Mouse (Mus musculus): ENCODE results near the gene Gm20388. TPM values are rescaled to one million over a fixed set of nuclear protein-coding genes. Genes with fewer than 3 reads are reported as not detected.

Gm20388 gene
- polyA plus RNA-seq, 1 experiment from 2014 or later: not detected

- Histone ChIP-seq H3K9me3 (ENCODE audit: control insufficient read depth, low read length) (no peaks in the 10 kb centered on the region), H3K36me3 (ENCODE audit: control insufficient read depth, insufficient read depth, low read length) (0 out of 2 replicates have a peak, but pooled peaks cover 8% of the 10 kb centered on the region), H3K27me3 (ENCODE audit: control insufficient read depth, insufficient read depth, low read length) (no peaks in the 10 kb centered on the region), H3K4me3 (ENCODE audit: low read depth, low read length) (no peak overlapping the region), H3K27ac (replicated peaks) (no peak overlapping the region), H3K4me1 (replicated peaks; ENCODE audit: control insufficient read depth, insufficient read depth) (no peaks in the 10 kb centered on the region), H3K9ac (ENCODE audit: low read length) (no peak overlapping the region), H3K4me2 (replicated peaks; ENCODE audit: low read depth) (no peak overlapping the region)
- DNase-seq (ENCODE audit: low spot score) (no peak), ATAC-seq (ENCODE audit: low FRiP score, low TSS enrichment) (no peak)
- 75% methylated on average over 6 of the region's 6 CpGs for WGBS
- TF ChIP-seq CTCF (IDR thresholded peaks at IDR 0.05; ENCODE audit: low read depth) (no peak), EP300 (optimal IDR thresholded peaks at IDR 0.05) (no peak)
These were observed 1639.4 kb downstream of the Gm20388 start for GRCm38 (mm10) chr8:121550056-121550455.

DNA sequence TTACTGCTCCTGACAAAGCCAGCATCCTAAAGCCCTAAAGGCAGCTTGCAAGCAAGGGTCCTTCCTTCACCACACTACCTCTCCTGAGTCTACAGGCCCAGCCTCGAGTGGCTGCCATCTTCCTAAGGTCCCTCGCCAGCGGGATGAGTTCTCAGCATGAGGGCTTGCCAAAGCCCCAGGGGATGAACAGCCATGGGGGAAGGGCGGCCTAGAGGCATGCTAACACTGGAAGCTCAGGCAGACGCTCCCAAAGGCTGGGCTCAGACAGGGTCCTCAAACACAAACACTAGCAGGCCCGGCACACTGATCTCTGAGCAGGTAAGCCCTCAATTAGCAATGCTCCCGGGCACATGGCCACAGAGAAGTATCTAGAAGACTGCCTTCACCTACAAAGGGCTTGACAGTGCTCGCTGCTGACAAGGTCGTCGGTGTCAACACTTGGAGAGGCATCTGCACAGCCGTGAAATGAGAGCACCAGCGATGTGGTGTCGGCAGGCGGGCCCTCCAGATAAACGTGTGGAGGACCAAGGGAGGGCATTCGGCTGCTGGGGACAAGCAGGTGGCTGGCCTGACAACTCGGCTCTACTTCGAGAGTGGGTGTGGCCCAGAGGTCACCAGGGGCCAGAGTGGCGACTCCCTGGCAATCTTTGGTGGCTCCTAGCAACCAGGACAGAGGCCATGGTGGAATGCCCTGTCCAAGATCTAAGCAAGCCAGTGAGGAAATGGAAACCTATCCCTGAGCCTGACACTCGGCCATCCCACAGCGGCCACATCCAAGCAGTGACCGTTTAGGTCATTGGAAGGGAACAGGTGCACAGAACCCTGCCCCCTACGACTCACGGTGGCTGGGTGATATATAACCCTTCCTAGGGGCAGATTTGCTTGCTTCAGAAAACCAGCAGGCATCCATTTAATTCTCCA lies 1640.7 kb downstream of the Gm20388 start:
- DNase-seq (ENCODE audit: low spot score) (no peak), ATAC-seq (ENCODE audit: low FRiP score, low TSS enrichment) (no peak)
- no peak for TF ChIP-seq EP300 (optimal IDR thresholded peaks at IDR 0.05)
- TF ChIP-seq CTCF (IDR thresholded peaks at IDR 0.05; ENCODE audit: low read depth): no peak
- Histone ChIP-seq H3K27ac (replicated peaks) (no peak overlapping the region), H3K4me2 (replicated peaks; ENCODE audit: low read depth) (no peak overlapping the region), H3K4me3 (ENCODE audit: low read depth, low read length) (no peak overlapping the region), H3K9ac (ENCODE audit: low read length) (no peak overlapping the region), H3K9me3 (ENCODE audit: control insufficient read depth, low read length) (no peaks in the 10 kb centered on the region), H3K4me1 (replicated peaks; ENCODE audit: control insufficient read depth, insufficient read depth) (no peaks in the 10 kb centered on the region), H3K27me3 (ENCODE audit: control insufficient read depth, insufficient read depth, low read length) (no peaks in the 10 kb centered on the region), H3K36me3 (ENCODE audit: control insufficient read depth, insufficient read depth, low read length) (peaks cover 11% of the 10 kb centered on the region; the same call in 1 of the 2 replicates)
- WGBS: 62% methylated on average over 24 of the region's 24 CpGs

- 71% methylated on average over 8 of the region's 9 CpGs for WGBS
- Histone ChIP-seq H3K9me3 (ENCODE audit: control insufficient read depth, low read length) (no peaks in the 10 kb centered on the region), H3K27me3 (ENCODE audit: control insufficient read depth, insufficient read depth, low read length) (no peaks in the 10 kb centered on the region), H3K9ac (ENCODE audit: low read length) (no peak overlapping the region), H3K4me2 (replicated peaks; ENCODE audit: low read depth) (no peak overlapping the region), H3K4me1 (replicated peaks; ENCODE audit: control insufficient read depth, insufficient read depth) (no peaks in the 10 kb centered on the region), H3K36me3 (ENCODE audit: control insufficient read depth, insufficient read depth, low read length) (peaks cover 11% of the 10 kb centered on the region; the same call in 1 of the 2 replicates), H3K4me3 (ENCODE audit: low read depth, low read length) (no peak overlapping the region), H3K27ac (replicated peaks) (no peak overlapping the region)
- no peak for DNase-seq (ENCODE audit: low spot score)
- ATAC-seq (ENCODE audit: low FRiP score, low TSS enrichment): no peak
- TF ChIP-seq EP300 (optimal IDR thresholded peaks at IDR 0.05) (no peak), CTCF (IDR thresholded peaks at IDR 0.05; ENCODE audit: low read depth) (no peak)
These were observed 1641.9 kb downstream of the Gm20388 start for GRCm38 (mm10) chr8:121552506-121552905.

GRCm38 (mm10) chr8:121553831-121554475 lies 1643.3 kb downstream of the Gm20388 start:
- no peak for DNase-seq (ENCODE audit: low spot score)
- Histone ChIP-seq H3K9me3 (ENCODE audit: control insufficient read depth, low read length) (no peaks in the 10 kb centered on the region), H3K27me3 (ENCODE audit: control insufficient read depth, insufficient read depth, low read length) (no peaks in the 10 kb centered on the region), H3K36me3 (ENCODE audit: control insufficient read depth, insufficient read depth, low read length) (peaks cover 13% of the 10 kb centered on the region; the same call in 1 of the 2 replicates), H3K4me1 (replicated peaks; ENCODE audit: control insufficient read depth, insufficient read depth) (no peaks in the 10 kb centered on the region), H3K4me2 (replicated peaks; ENCODE audit: low read depth) (no peak overlapping the region), H3K4me3 (ENCODE audit: low read depth, low read length) (no peak overlapping the region), H3K27ac (replicated peaks) (no peak overlapping the region), H3K9ac (ENCODE audit: low read length) (no peak overlapping the region)
- TF ChIP-seq CTCF (IDR thresholded peaks at IDR 0.05; ENCODE audit: low read depth): no peak
- no peak for ATAC-seq (ENCODE audit: low FRiP score, low TSS enrichment)
- 91% methylated on average over 32 of the region's 32 CpGs for WGBS

- Histone ChIP-seq H3K27ac (replicated peaks) (no peak overlapping the region), H3K4me1 (replicated peaks; ENCODE audit: control insufficient read depth, insufficient read depth) (no peaks in the 10 kb centered on the region), H3K27me3 (ENCODE audit: control insufficient read depth, insufficient read depth, low read length) (no peaks in the 10 kb centered on the region), H3K9me3 (ENCODE audit: control insufficient read depth, low read length) (no peaks in the 10 kb centered on the region), H3K4me2 (replicated peaks; ENCODE audit: low read depth) (no peak overlapping the region), H3K4me3 (ENCODE audit: low read depth, low read length) (no peak overlapping the region), H3K9ac (ENCODE audit: low read length) (no peak overlapping the region), H3K36me3 (ENCODE audit: control insufficient read depth, insufficient read depth, low read length) (peaks cover 8% of the 10 kb centered on the region; the same call in 1 of the 2 replicates)
- TF ChIP-seq CTCF (IDR thresholded peaks at IDR 0.05; ENCODE audit: low read depth) (no peak), EP300 (optimal IDR thresholded peaks at IDR 0.05) (no peak)
- WGBS: 89% methylated on average over 11 of the region's 11 CpGs
- ATAC-seq (ENCODE audit: low FRiP score, low TSS enrichment): no peak
- DNase-seq (ENCODE audit: low spot score): no peak
These were observed 1647.1 kb downstream of the Gm20388 start for GRCm38 (mm10) chr8:121557746-121558145.
